Mouse (Mus musculus) spleen, adult 2 months (tissue): ENCODE results near the gene Fbxo3. TPM values are rescaled to one million over a fixed set of nuclear protein-coding genes. Genes with fewer than 3 reads are reported as not detected.
"Not testable (repeated sequence)": the region's sequence is repeated elsewhere in the genome, so short reads cannot be mapped to it uniquely, and the experiment has no call there.

ENCODE experiments used
- DNase-seq, 2 experiments: peaks; one replicate each; pipeline versions ENCODE4 v3.0.0 to v3.0.0-alpha.2; 2012 to 2021; ENCODE audit warnings: low spot score in 2 of 2, low read depth in 1 of 2
- H3K27ac ChIP-seq: fragments of 200-500 bp; 2 replicates; pipeline ENCODE4 v1.5.1; 2012; ENCODE audit warnings: low read length, inconsistent platforms; ENCODE audit not compliant: insufficient read depth
- H3K27me3 ChIP-seq: fragments of 200-500 bp; 2 replicates; pipeline ENCODE4 v1.6.1; 2012; ENCODE audit warnings: mild to moderate bottlenecking, moderate library complexity, low read length, inconsistent platforms; ENCODE audit not compliant: control insufficient read depth, insufficient read depth
- H3K36me3 ChIP-seq: fragments of 200-500 bp; 2 replicates; pipeline ENCODE4 v1.6.1; 2012; ENCODE audit warnings: mild to moderate bottlenecking, low read length, inconsistent platforms; ENCODE audit not compliant: control insufficient read depth, insufficient read depth
- H3K4me1 ChIP-seq: fragments of 200-500 bp; 2 replicates; pipeline ENCODE4 v1.6.1; 2011; ENCODE audit warnings: inconsistent platforms; ENCODE audit not compliant: control insufficient read depth, insufficient read depth, insufficient read length
- H3K4me3 ChIP-seq: fragments of 200-500 bp; 2 replicates; pipeline ENCODE4 v1.5.1; 2011; ENCODE audit warnings: mild to moderate bottlenecking, inconsistent platforms; ENCODE audit not compliant: insufficient read depth, insufficient read length; ENCODE audit errors: extremely low read depth
- CTCF ChIP-seq: fragments of 200-500 bp; IDR thresholded peaks from 2 replicates; pipeline ENCODE4 v1.5.1; 2011; ENCODE audit warnings: mild to moderate bottlenecking, inconsistent platforms; ENCODE audit not compliant: insufficient read depth, insufficient read length, insufficient replicate concordance; ENCODE audit errors: extremely low read depth
- POLR2A ChIP-seq: fragments of 200-500 bp; IDR thresholded peaks from 2 replicates; pipeline ENCODE4 v1.6.1; 2011; ENCODE audit warnings: low read depth, low read length, inconsistent platforms
- WGBS: fragments of 180-500 bp; shearing (Covaris S2); methylation state at CpG from one replicate; pipeline ENCODE4 v1.1.7; 2018; 5-methylcytosine and 5-hydroxymethylcytosine counted together
- polyA plus RNA-seq: library from polyadenylated mRNA; depleted of rRNA; stranded (reverse); fragments of >200 nt; gene quantifications from 2 replicates; pipeline ENCODE4 v1.2.3, GENCODE M21; 2012; rRNA removed

The Fbxo3 gene
- 9.5 and 9.6 TPM in 2 replicates for polyA plus RNA-seq

- H3K4me3 ChIP-seq: peak within 1 kb of the TSS; percentile 88
- peaks cover 3% of the 10 kb centered on the region; the same call in 1 of the 2 replicates for H3K36me3 ChIP-seq
- WGBS: 1% methylated on average over 44 of the region's 44 CpGs
- peak within 1 kb of the TSS; percentile 50 for H3K27ac ChIP-seq
- peaks cover 3% of the 10 kb centered on the region; the same call in 1 of the 2 replicates for H3K4me1 ChIP-seq
- DNase-seq: peak; percentile 60 to 84
- TF ChIP-seq CTCF: no peak
- peak; percentile 57; the same call in 1 of the 2 replicates for TF ChIP-seq POLR2A
- no peaks in the 10 kb centered on the region for H3K27me3 ChIP-seq
Observed at GRCm38 (mm10) chr2:104027458-104028138, at the start of gene Fbxo3. TSS of gene Fbxo3 (plus strand) at chr2:104027721.

- Histone ChIP-seq H3K4me3 (no peak overlapping the region), H3K27ac (no peak overlapping the region), H3K27me3 (no peaks in the 10 kb centered on the region), H3K4me1 (no peaks in the 10 kb centered on the region), H3K36me3 (peaks cover 22% of the 10 kb centered on the region)
- WGBS: 20% methylated on average over 5 of the region's 5 CpGs
- DNase-seq: peak; percentile 32 to 74
- TF ChIP-seq CTCF (peak; percentile 85), POLR2A (no peak)
Observed at GRCm38 (mm10) chr2:103982250-103982649, 45.3 kb upstream of the Fbxo3 start.

- 93% methylated on average over 10 of the region's 10 CpGs for WGBS
- Histone ChIP-seq H3K27me3 (no peaks in the 10 kb centered on the region), H3K36me3 (peaks cover 21% of the 10 kb centered on the region), H3K27ac (no peak overlapping the region), H3K4me1 (no peaks in the 10 kb centered on the region), H3K4me3 (no peak overlapping the region)
- no peak for DNase-seq
- TF ChIP-seq POLR2A (no peak), CTCF (no peak)
Observed at GRCm38 (mm10) chr2:103983146-103983545, 44.4 kb upstream of the Fbxo3 start.

GRCm38 (mm10) chr2:103987595-103987994 lies 39.9 kb upstream of the Fbxo3 start:
- not testable (repeated sequence) for H3K27me3 ChIP-seq

GRCm38 (mm10) chr2:103989724-103990123 lies 37.8 kb upstream of the Fbxo3 start:
- TF ChIP-seq CTCF (no peak), POLR2A (no peak)
- Histone ChIP-seq H3K27ac (no peak overlapping the region), H3K36me3 (no peaks in the 10 kb centered on the region), H3K27me3 (no peaks in the 10 kb centered on the region), H3K4me3 (no peak overlapping the region), H3K4me1 (no peaks in the 10 kb centered on the region)
- no peak for DNase-seq
- WGBS: 90% methylated on average over 6 of the region's 6 CpGs

More at GRCm38 (mm10) chr2:103987595-103987994, 39.9 kb upstream of the Fbxo3 start:
- WGBS: 67% methylated on average over 8 of the region's 8 CpGs
- not testable (repeated sequence) for DNase-seq, H3K4me3 ChIP-seq, H3K4me1 ChIP-seq, H3K27ac ChIP-seq, H3K36me3 ChIP-seq

GRCm38 (mm10) chr2:103991303-103991702 lies 36.2 kb upstream of the Fbxo3 start:
- Histone ChIP-seq H3K27ac (no peak overlapping the region), H3K27me3 (no peaks in the 10 kb centered on the region), H3K4me1 (no peaks in the 10 kb centered on the region), H3K36me3 (no peaks in the 10 kb centered on the region), H3K4me3 (no peak overlapping the region)
- DNase-seq: no peak
- TF ChIP-seq CTCF: no peak

GRCm38 (mm10) chr2:103992162-103992561 lies 35.4 kb upstream of the Fbxo3 start:
- TF ChIP-seq CTCF: no peak
- no peak for TF ChIP-seq POLR2A
- 94% methylated on average over 9 of the region's 9 CpGs for WGBS
- DNase-seq: no peak
- no peaks in the 10 kb centered on the region for H3K4me1 ChIP-seq
- no peaks in the 10 kb centered on the region for H3K36me3 ChIP-seq
- H3K27me3 ChIP-seq: no peaks in the 10 kb centered on the region
- H3K4me3 ChIP-seq: no peak overlapping the region
- H3K27ac ChIP-seq: no peak overlapping the region
